27 mouse cellular contexts compared by ENCODE assay signal in the genomic region with DNA sequence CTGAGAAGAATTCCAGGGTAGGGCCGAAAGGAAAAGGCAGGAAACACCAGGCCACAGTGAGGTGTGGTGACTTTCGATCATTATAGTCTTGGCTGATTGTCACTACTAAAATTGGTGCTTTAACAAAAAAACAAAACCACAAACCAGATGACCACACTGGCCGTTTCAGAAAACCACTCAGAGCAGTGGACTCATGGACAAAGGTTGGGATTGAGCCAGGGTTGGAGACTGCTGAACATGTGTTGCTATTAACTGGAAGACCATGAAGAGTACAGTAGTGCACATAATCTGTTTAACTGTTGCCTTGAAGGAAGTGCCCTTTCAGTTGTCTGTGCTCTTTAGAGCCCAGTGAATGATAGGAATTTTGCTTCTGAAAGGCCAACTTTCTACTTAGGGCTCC. TPM values are rescaled to one million over a fixed set of nuclear protein-coding genes. Genes with fewer than 3 reads are reported as not detected.
A peak's percentile ranks its signal among the peaks of the same experiment; 100 is the strongest.
DNase-seq lines count a peak whose midpoint lies in the region; ATAC-seq lines count a peak whose summit lies in the region.
"Had no signal": no experiment of that assay in that cellular context is flagged by ENCODE, and none has a peak within 500 bp of the region (broad histone marks: within the 10 kb centered on the region; RNA-seq: fewer than 3 reads in every experiment).

No protein-coding gene starts in this region.

- no peaks in the 10 kb centered on the region for H3K9me3 ChIP-seq in heart, embryonic 11.5 days (replicated peaks; ENCODE audit: control insufficient read depth, low read length)
- no peaks in the 10 kb centered on the region for H3K9me3 ChIP-seq in hindbrain, embryonic 16.5 days (ENCODE audit: control insufficient read depth, low read length)
- no peaks in the 10 kb centered on the region for H3K9me3 ChIP-seq in midbrain, embryonic 15.5 days
- H3K9me3 ChIP-seq: embryonic facial prominence, embryonic 13.5 days; forebrain, embryonic 10.5 days; heart, embryonic 15.5 days; midbrain, embryonic 10.5 days had no signal

- H3K4me2 ChIP-seq in heart, embryonic 11.5 days = no peak overlapping the region
- H3K4me2 ChIP-seq in hindbrain, embryonic 16.5 days (ENCODE audit: low read length) = no peak overlapping the region
- no peak overlapping the region for H3K4me2 ChIP-seq in midbrain, embryonic 15.5 days
- H3K4me2 ChIP-seq: embryonic facial prominence, embryonic 13.5 days; heart, embryonic 15.5 days had no signal

- peaks cover 3% of the 10 kb centered on the region; the same call in 1 of the 2 replicates for H3K36me3 ChIP-seq in heart, embryonic 11.5 days (ENCODE audit: control insufficient read depth, insufficient read depth, low read length)
- no peaks in the 10 kb centered on the region for H3K36me3 ChIP-seq in hindbrain, embryonic 16.5 days (ENCODE audit: control insufficient read depth, insufficient read depth, low read length)
- no peaks in the 10 kb centered on the region for H3K36me3 ChIP-seq in midbrain, embryonic 15.5 days (replicated peaks)
- H3K36me3 ChIP-seq: forebrain, embryonic 10.5 days; midbrain, embryonic 10.5 days had no signal

- ATAC-seq in heart, embryonic 11.5 days (replicated peaks; ENCODE audit: insufficient number of reproducible peaks, low FRiP score, low TSS enrichment) = no peak
- no peak for ATAC-seq in hindbrain, embryonic 16.5 days
- no peak for ATAC-seq in midbrain, embryonic 15.5 days (replicated peaks)
- ATAC-seq: hindbrain, postnatal 0 days had no signal

- no peak overlapping the region for H3K9ac ChIP-seq in heart, embryonic 11.5 days (ENCODE audit: low read depth, low read length)
- no peak overlapping the region for H3K9ac ChIP-seq in hindbrain, embryonic 16.5 days (ENCODE audit: low read depth, low read length)
- no peak overlapping the region for H3K9ac ChIP-seq in midbrain, embryonic 15.5 days
- H3K9ac ChIP-seq: embryonic facial prominence, embryonic 13.5 days; heart, embryonic 15.5 days had no signal

- H3K27me3 ChIP-seq in heart, embryonic 11.5 days (ENCODE audit: control insufficient read depth, insufficient read depth, low read length) = no peaks in the 10 kb centered on the region
- H3K27me3 ChIP-seq in hindbrain, embryonic 16.5 days (replicated peaks; ENCODE audit: control insufficient read depth, insufficient read depth, low read length) = no peaks in the 10 kb centered on the region
- H3K27me3 ChIP-seq in midbrain, embryonic 15.5 days (replicated peaks) = no peaks in the 10 kb centered on the region
- H3K27me3 ChIP-seq: embryonic facial prominence, embryonic 13.5 days; heart, embryonic 15.5 days had no signal

- H3K27ac ChIP-seq in heart, embryonic 11.5 days (ENCODE audit: low read depth, low read length) = no peak overlapping the region
- H3K27ac ChIP-seq in hindbrain, embryonic 16.5 days (ENCODE audit: low read depth, low read length) = no peak overlapping the region
- H3K27ac ChIP-seq in midbrain, embryonic 15.5 days = no peak overlapping the region
- H3K27ac ChIP-seq: embryonic facial prominence, embryonic 13.5 days; forebrain, embryonic 10.5 days; heart, embryonic 15.5 days; hindbrain, postnatal 0 days; macrophage; midbrain, embryonic 10.5 days had no signal

- no peaks in the 10 kb centered on the region for H3K4me1 ChIP-seq in heart, embryonic 11.5 days (ENCODE audit: control insufficient read depth, insufficient read depth, low read length)
- H3K4me1 ChIP-seq in hindbrain, embryonic 16.5 days (ENCODE audit: control insufficient read depth, insufficient read depth, low read depth, low read length) = no peaks in the 10 kb centered on the region
- H3K4me1 ChIP-seq in midbrain, embryonic 15.5 days = no peaks in the 10 kb centered on the region
- H3K4me1 ChIP-seq: embryonic facial prominence, embryonic 13.5 days; forebrain, embryonic 10.5 days; heart, embryonic 15.5 days; midbrain, embryonic 10.5 days had no signal

- WGBS in heart, embryonic 11.5 days (ENCODE audit: insufficient replicate concordance) = 80% methylated on average over 3 of the region's 3 CpGs
- 76% methylated on average over 3 of the region's 3 CpGs for WGBS in hindbrain, embryonic 16.5 days
- 90% methylated on average over 3 of the region's 3 CpGs for WGBS in midbrain, embryonic 15.5 days

- DNase-seq in heart, adult 11 months = peak; percentile 93
- DNase-seq in 3134 (ENCODE audit: extremely low read depth, insufficient read length, low spot score) (peak; percentile 20), adipocyte (ENCODE audit: low spot score) (peak; percentile 29)
- DNase-seq in gastrocnemius, postnatal 25 days = peak; percentile 13
- no peak for DNase-seq in cerebellum, postnatal 25 days
- DNase-seq: adrenal gland, adult 8-10 months; cerebellum, adult 9-11 months; heart, postnatal 4 days; kidney, adult 11 months; layer of hippocampus, postnatal 36 days; liver; lung, adult 18-20 months had no signal

- H3K4me3 ChIP-seq in heart, embryonic 11.5 days (ENCODE audit: low read depth, low read length) = no peak overlapping the region
- H3K4me3 ChIP-seq in hindbrain, embryonic 16.5 days (ENCODE audit: low read length) = no peak overlapping the region
- no peak overlapping the region for H3K4me3 ChIP-seq in midbrain, embryonic 15.5 days
- H3K4me3 ChIP-seq: embryonic facial prominence, embryonic 13.5 days; forebrain, embryonic 10.5 days; heart, embryonic 15.5 days; midbrain, embryonic 10.5 days had no signal

RNA-seq across cellular contexts. Expression of gene Smlr1, which starts 8.9 kb away (rescaled TPM):
- not detected in 2 replicates for polyA plus RNA-seq in heart, embryonic 11.5 days (2014; fragmentation: Nextera tagmentation; extraction: Ambion mirVana)
- total RNA-seq in gastrocnemius, postnatal 25 days (2021) = not detected
- not detected in 2 replicates for polyA plus RNA-seq in hindbrain, embryonic 16.5 days (2015; fragmentation: Nextera tagmentation; extraction: Ambion mirVana)
- not detected in 2 replicates for polyA plus RNA-seq in midbrain, embryonic 15.5 days (2015; fragmentation: Nextera tagmentation; extraction: Ambion mirVana)
- total RNA-seq: adrenal gland, adult 8-10 months; granulocyte monocyte progenitor cell, adult 5-6 weeks; heart, postnatal 4 days; hindbrain, postnatal 0 days; layer of hippocampus, adult 18-20 months; layer of hippocampus, postnatal 36 days; left cerebral cortex, postnatal 14 days had no signal
- polyA plus RNA-seq: C2C12; embryonic facial prominence, embryonic 13.5 days; forebrain, embryonic 10.5 days; heart, embryonic 15.5 days; hindbrain, postnatal 0 days; macrophage; midbrain, embryonic 10.5 days; neural tube, embryonic 11.5 days; testis, adult 2 months had no signal

Comparison
In these comparisons a context has a peak if more than half of its experiments do, and no peak if none do; other contexts are left out.
1. DNase-seq: peak in heart, adult 11 months (single experiment), 3134 (single experiment), adipocyte (single experiment) and gastrocnemius, postnatal 25 days (single experiment); none in cerebellum, postnatal 25 days (0 of 2).